Mouse (Mus musculus): ENCODE measurements at regions not wholly inside any gene's neighbourhood (a gene's known extent, or its start where the extent isn't known, plus 50 kb on each side); places are given as distances from the start of the nearest gene placed in this dataset.

DNA sequence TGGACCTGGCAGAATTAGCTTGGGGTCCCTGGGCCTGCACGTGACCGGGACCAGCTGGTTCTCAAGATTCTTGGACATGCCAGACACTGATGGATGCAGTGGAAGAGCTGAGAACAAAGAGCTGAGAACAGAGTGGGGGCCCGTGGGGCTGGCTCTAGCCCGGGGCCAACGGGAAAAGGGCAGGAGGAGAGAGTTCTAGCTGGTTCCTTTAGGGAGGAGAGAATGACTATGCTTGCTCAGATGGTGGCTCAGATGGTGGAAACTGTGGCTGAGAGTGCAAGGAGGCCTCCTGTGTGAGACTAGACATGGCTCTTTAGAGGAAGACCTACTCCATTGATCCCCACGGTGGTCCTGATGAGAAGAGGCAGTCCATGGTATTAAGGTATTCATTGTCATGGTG lies 240.5 kb upstream of the Plpp4 start:
- Histone ChIP-seq H3K4me3 (ENCODE audit: insufficient read depth, low read length) (no peak overlapping the region), H3K27ac (ENCODE audit: insufficient read depth, low read length) (no peak overlapping the region), H3K4me1 (ENCODE audit: control insufficient read depth, insufficient read depth, low read length) (no peaks in the 10 kb centered on the region)
- TF ChIP-seq CTCF (IDR thresholded peaks at IDR 0.05; ENCODE audit: borderline replicate concordance, insufficient read depth, low read length) (no peak), POLR2A (IDR thresholded peaks at IDR 0.05; ENCODE audit: low read depth, low read length) (no peak)

- TF ChIP-seq POLR2A (IDR thresholded peaks at IDR 0.05; ENCODE audit: low read depth, low read length): no peak
- TF ChIP-seq CTCF (IDR thresholded peaks at IDR 0.05; ENCODE audit: borderline replicate concordance, insufficient read depth, low read length): no peak
- no peaks in the 10 kb centered on the region for H3K4me1 ChIP-seq (ENCODE audit: control insufficient read depth, insufficient read depth, low read length)
- H3K27ac ChIP-seq (ENCODE audit: insufficient read depth, low read length): no peak overlapping the region
- no peak overlapping the region for H3K4me3 ChIP-seq (ENCODE audit: insufficient read depth, low read length)
Measured at GRCm38 (mm10) chr7:129027116-129027515, 229.7 kb upstream of the Plpp4 start.

DNA sequence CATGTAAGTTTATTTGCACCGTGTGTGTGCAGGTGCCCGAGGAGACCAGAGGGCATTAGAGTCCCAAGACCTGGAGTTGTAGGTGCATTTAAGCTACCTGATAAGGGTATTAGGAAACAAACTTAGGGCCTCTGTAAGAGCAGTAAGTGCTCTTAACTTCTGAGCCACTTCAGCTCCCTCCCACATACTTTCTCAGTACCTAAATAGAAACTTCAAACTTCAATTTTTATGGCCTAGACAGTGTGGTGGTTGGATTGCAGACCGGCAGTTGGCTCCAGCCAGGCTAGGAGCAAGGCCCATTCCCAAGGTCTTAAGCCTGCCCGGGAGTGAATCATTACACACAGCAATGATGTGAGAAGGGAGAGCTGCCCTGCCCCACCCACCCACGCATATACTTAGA lies 208.8 kb upstream of the Plpp4 start:
- TF ChIP-seq CTCF (IDR thresholded peaks at IDR 0.05; ENCODE audit: borderline replicate concordance, insufficient read depth, low read length) (no peak), POLR2A (IDR thresholded peaks at IDR 0.05; ENCODE audit: low read depth, low read length) (no peak)
- no peak overlapping the region for H3K4me3 ChIP-seq (ENCODE audit: insufficient read depth, low read length)
- no peak overlapping the region for H3K27ac ChIP-seq (ENCODE audit: insufficient read depth, low read length)
- H3K4me1 ChIP-seq (ENCODE audit: control insufficient read depth, insufficient read depth, low read length): no peaks in the 10 kb centered on the region

GRCm38 (mm10) chr7:129049726-129050125 lies 207.1 kb upstream of the Plpp4 start:
- Histone ChIP-seq H3K4me1 (ENCODE audit: control insufficient read depth, insufficient read depth, low read length) (no peaks in the 10 kb centered on the region), H3K4me3 (ENCODE audit: insufficient read depth, low read length) (no peak overlapping the region), H3K27ac (ENCODE audit: insufficient read depth, low read length) (no peak overlapping the region)
- no peak for TF ChIP-seq CTCF (IDR thresholded peaks at IDR 0.05; ENCODE audit: borderline replicate concordance, insufficient read depth, low read length)
- TF ChIP-seq POLR2A (IDR thresholded peaks at IDR 0.05; ENCODE audit: low read depth, low read length): no peak

DNA sequence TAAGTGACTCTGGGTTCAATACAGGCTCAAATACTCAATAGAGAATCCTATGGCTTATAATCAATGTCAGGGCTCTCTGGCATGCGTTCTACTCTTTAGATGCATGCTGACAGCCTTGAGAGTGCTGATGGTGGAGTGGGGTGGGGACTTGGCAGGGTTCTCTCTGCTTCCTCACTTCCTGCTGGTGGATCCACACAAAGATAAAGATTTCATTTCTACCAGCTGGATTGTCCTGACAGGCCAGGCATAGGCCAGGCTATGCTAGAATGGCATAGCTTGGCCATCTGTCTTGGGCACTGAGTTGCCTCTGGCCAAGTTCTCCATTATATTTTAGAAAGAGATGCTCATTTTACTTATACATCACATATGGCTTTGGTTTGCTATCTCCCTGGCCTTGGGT lies 206.2 kb upstream of the Plpp4 start:
- TF ChIP-seq POLR2A (IDR thresholded peaks at IDR 0.05; ENCODE audit: low read depth, low read length): no peak
- no peak for TF ChIP-seq CTCF (IDR thresholded peaks at IDR 0.05; ENCODE audit: borderline replicate concordance, insufficient read depth, low read length)
- no peaks in the 10 kb centered on the region for H3K4me1 ChIP-seq (ENCODE audit: control insufficient read depth, insufficient read depth, low read length)
- no peak overlapping the region for H3K27ac ChIP-seq (ENCODE audit: insufficient read depth, low read length)
- H3K4me3 ChIP-seq (ENCODE audit: insufficient read depth, low read length): no peak overlapping the region

GRCm38 (mm10) chr7:129066891-129067290 lies 189.9 kb upstream of the Plpp4 start:
- TF ChIP-seq CTCF (IDR thresholded peaks at IDR 0.05; ENCODE audit: borderline replicate concordance, insufficient read depth, low read length): no peak
- TF ChIP-seq POLR2A (IDR thresholded peaks at IDR 0.05; ENCODE audit: low read depth, low read length): no peak
- Histone ChIP-seq H3K4me3 (ENCODE audit: insufficient read depth, low read length) (no peak overlapping the region), H3K27ac (ENCODE audit: insufficient read depth, low read length) (no peak overlapping the region)

GRCm38 (mm10) chr7:129068137-129068536 lies 188.7 kb upstream of the Plpp4 start:
- no peak for TF ChIP-seq POLR2A (IDR thresholded peaks at IDR 0.05; ENCODE audit: low read depth, low read length)
- no peak for TF ChIP-seq CTCF (IDR thresholded peaks at IDR 0.05; ENCODE audit: borderline replicate concordance, insufficient read depth, low read length)
- no peaks in the 10 kb centered on the region for H3K4me1 ChIP-seq (ENCODE audit: control insufficient read depth, insufficient read depth, low read length)
- no peak overlapping the region for H3K27ac ChIP-seq (ENCODE audit: insufficient read depth, low read length)
- no peak overlapping the region for H3K4me3 ChIP-seq (ENCODE audit: insufficient read depth, low read length)

More at GRCm38 (mm10) chr7:129066891-129067290, 189.9 kb upstream of the Plpp4 start:
- H3K4me1 ChIP-seq (ENCODE audit: control insufficient read depth, insufficient read depth, low read length): no peaks in the 10 kb centered on the region

- H3K4me1 ChIP-seq (ENCODE audit: control insufficient read depth, insufficient read depth, low read length): no peaks in the 10 kb centered on the region
- H3K4me3 ChIP-seq (ENCODE audit: insufficient read depth, low read length): no peak overlapping the region
- TF ChIP-seq CTCF (IDR thresholded peaks at IDR 0.05; ENCODE audit: borderline replicate concordance, insufficient read depth, low read length): no peak
- TF ChIP-seq POLR2A (IDR thresholded peaks at IDR 0.05; ENCODE audit: low read depth, low read length): no peak
- H3K27ac ChIP-seq (ENCODE audit: insufficient read depth, low read length): no peak overlapping the region
Measured at GRCm38 (mm10) chr7:129079786-129080185, 177.0 kb upstream of the Plpp4 start.

DNA sequence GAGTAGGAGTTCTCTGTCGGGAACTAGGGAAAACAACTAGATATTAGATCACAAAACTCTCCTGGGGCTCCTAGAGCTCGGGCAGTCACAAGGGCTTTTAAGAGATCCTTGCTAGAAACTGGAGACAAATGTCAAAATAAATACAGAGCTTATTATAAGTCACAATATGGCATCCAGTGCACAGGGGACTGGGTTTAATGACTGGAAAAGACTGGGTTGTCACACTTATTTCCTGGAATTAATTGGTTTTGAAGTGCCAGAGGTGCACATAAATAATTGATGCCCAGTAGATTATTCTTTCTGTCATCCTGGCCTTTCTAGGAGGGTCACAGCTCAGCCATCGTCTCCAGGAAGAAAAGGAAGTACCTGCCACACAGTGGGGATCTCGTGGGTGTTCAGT lies 165.4 kb upstream of the Plpp4 start:
- Histone ChIP-seq H3K4me1 (ENCODE audit: control insufficient read depth, insufficient read depth, low read length) (no peaks in the 10 kb centered on the region), H3K4me3 (ENCODE audit: insufficient read depth, low read length) (no peak overlapping the region), H3K27ac (ENCODE audit: insufficient read depth, low read length) (no peak overlapping the region)
- TF ChIP-seq POLR2A (IDR thresholded peaks at IDR 0.05; ENCODE audit: low read depth, low read length) (no peak), CTCF (IDR thresholded peaks at IDR 0.05; ENCODE audit: borderline replicate concordance, insufficient read depth, low read length) (no peak)

- TF ChIP-seq CTCF (IDR thresholded peaks at IDR 0.05; ENCODE audit: borderline replicate concordance, insufficient read depth, low read length): no peak
- TF ChIP-seq POLR2A (IDR thresholded peaks at IDR 0.05; ENCODE audit: low read depth, low read length): no peak
- no peaks in the 10 kb centered on the region for H3K4me1 ChIP-seq (ENCODE audit: control insufficient read depth, insufficient read depth, low read length)
- no peak overlapping the region for H3K4me3 ChIP-seq (ENCODE audit: insufficient read depth, low read length)
Measured at GRCm38 (mm10) chr7:129096374-129097069, 160.3 kb upstream of the Plpp4 start.

More at GRCm38 (mm10) chr7:129096374-129097069, 160.3 kb upstream of the Plpp4 start:
- no peak overlapping the region for H3K27ac ChIP-seq (ENCODE audit: insufficient read depth, low read length)
